Mouse (Mus musculus) ES-E14 (cell line): ENCODE data around the gene Dpy19l2. TPM values are rescaled to one million over a fixed set of nuclear protein-coding genes. Genes with fewer than 3 reads are reported as not detected.
A peak's percentile ranks its signal among the peaks of the same experiment; 100 is the strongest.

Experiments used
- DNase-seq: peaks from one replicate; pipeline ENCODE4 v3.0.0-alpha.2; 2013; ENCODE audit warnings: low read depth, low spot score
- H3K27ac ChIP-seq: 2 replicates; pipeline ENCODE4 v1.5.1; 2012; ENCODE audit warnings: low read depth, mild to moderate bottlenecking, low read length, moderate library complexity, mixed read lengths; ENCODE audit not compliant: poor library complexity, insufficient read depth, severe bottlenecking
- H3K36me3 ChIP-seq: 2 replicates; pipeline ENCODE4 v1.6.1; 2012; ENCODE audit warnings: mild to moderate bottlenecking, low read length, moderate library complexity, mixed read lengths; ENCODE audit not compliant: control insufficient read depth, poor library complexity, insufficient read depth, severe bottlenecking
- H3K4me1 ChIP-seq, 2 experiments: fragments of 150-350 bp in 1 of 2; sonication (generic) in 1 of 2; 2 replicates each; pipeline ENCODE4 v1.6.1; 2012; ENCODE audit warnings: low read length in 2 of 2, mild to moderate bottlenecking in 1 of 2, mixed read lengths in 1 of 2; ENCODE audit not compliant: control insufficient read depth in 2 of 2, insufficient read depth in 2 of 2, poor library complexity in 1 of 2
- H3K4me3 ChIP-seq, 2 experiments: fragments of 150-350 bp in 1 of 2; sonication (generic) in 1 of 2; 2 replicates each; pipeline ENCODE4 v1.5.1; 2012; ENCODE audit warnings: low read length in 2 of 2, low read depth in 1 of 2, mild to moderate bottlenecking in 1 of 2, mixed read lengths in 1 of 2; ENCODE audit not compliant: insufficient read depth in 1 of 2, poor library complexity in 1 of 2, severe bottlenecking in 1 of 2
- H3K9ac ChIP-seq: 2 replicates; pipeline ENCODE4 v1.6.1; 2012; ENCODE audit warnings: low read depth, mild to moderate bottlenecking, low read length, mixed read lengths; ENCODE audit not compliant: poor library complexity, insufficient read depth, severe bottlenecking
- H3K9me3 ChIP-seq: fragments of 150-350 bp; sonication (generic); 2 replicates; pipeline ENCODE4 v1.6.1; 2012; ENCODE audit warnings: low read depth, mild to moderate bottlenecking, low read length; ENCODE audit not compliant: control insufficient read depth, insufficient read depth
- CHD2 ChIP-seq: IDR thresholded peaks from 2 replicates; pipeline ENCODE4 v1.6.1; 2014; ENCODE audit warnings: mild to moderate bottlenecking, low read depth, low read length, inconsistent platforms
- HCFC1 ChIP-seq: IDR thresholded peaks from 2 replicates; pipeline ENCODE4 v1.6.1; 2012; ENCODE audit warnings: low read length, inconsistent platforms, borderline replicate concordance; ENCODE audit not compliant: insufficient read depth
- MAFK ChIP-seq: IDR thresholded peaks from 2 replicates; pipeline ENCODE4 v1.6.1; 2014; ENCODE audit warnings: mild to moderate bottlenecking, low read depth, low read length, inconsistent platforms; ENCODE audit not compliant: insufficient read depth
- ZC3H11A ChIP-seq: IDR thresholded peaks from 2 replicates; pipeline ENCODE4 v1.6.1; 2012; ENCODE audit warnings: low read depth, mild to moderate bottlenecking, inconsistent platforms, low read length, borderline replicate concordance
- ZNF384 ChIP-seq: IDR thresholded peaks from 2 replicates; pipeline ENCODE4 v1.6.1; 2012; ENCODE audit warnings: low read depth, low read length, inconsistent platforms
- in situ Hi-C, 2 experiments: fragments of 600-800 bp; cut with MboI; formaldehyde crosslinking; loops; one replicate each; pipeline ENCODE4 v1.15.1; 2025; ENCODE audit warnings: low sequenced_read_pairs in 2 of 2, inconsistent platforms in 1 of 2; ENCODE audit not compliant: unreplicated experiment in 2 of 2
- total RNA-seq: library from RNA; depleted of rRNA; stranded (reverse); fragments of 300-350 nt; gene quantifications from 2 replicates; pipeline ENCODE4 v1.2.3, GENCODE M21; 2012

The Dpy19l2 gene
- total RNA-seq, 1 experiment: not detected

DNA sequence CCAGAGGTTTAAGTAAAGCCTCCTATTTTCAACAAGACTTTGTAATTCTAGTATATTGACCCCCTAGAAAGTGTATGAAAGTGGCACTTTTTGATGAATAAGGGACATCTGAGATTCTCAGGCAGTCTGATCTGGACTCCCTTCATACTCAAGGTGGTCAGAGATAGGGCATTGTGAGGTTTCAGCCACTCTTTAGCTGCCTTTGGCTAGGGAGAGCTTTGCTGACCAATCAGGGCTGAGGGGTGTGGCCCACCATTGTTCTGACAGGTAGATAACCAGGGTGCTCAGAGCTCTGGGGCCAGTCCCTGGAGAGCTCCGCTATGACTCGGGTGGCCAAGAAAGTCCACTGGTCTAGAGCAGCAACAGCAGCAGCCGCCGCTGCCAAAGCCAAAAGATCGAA lies 71.2 kb downstream of the Dpy19l2 start, which contains the start of gene Cypt4:
Gene Cypt4, plus strand, starts transcription at position 301 of the 400 bp plus-strand sequence.
- no peaks in the 10 kb centered on the region for H3K9me3 ChIP-seq
- no peaks in the 10 kb centered on the region for H3K4me1 ChIP-seq
- no peak within 1 kb of the TSS for H3K4me3 ChIP-seq
- H3K9ac ChIP-seq: no peak within 1 kb of the TSS
- H3K36me3 ChIP-seq: no peaks in the 10 kb centered on the region
- DNase-seq: no peak
- TF ChIP-seq HCFC1: no peak
- no peak for TF ChIP-seq CHD2
- TF ChIP-seq ZC3H11A: no peak
- TF ChIP-seq ZNF384: no peak
- no peak for TF ChIP-seq MAFK
- no peak within 1 kb of the TSS for H3K27ac ChIP-seq
- in situ Hi-C loops: no loop called here

DNA sequence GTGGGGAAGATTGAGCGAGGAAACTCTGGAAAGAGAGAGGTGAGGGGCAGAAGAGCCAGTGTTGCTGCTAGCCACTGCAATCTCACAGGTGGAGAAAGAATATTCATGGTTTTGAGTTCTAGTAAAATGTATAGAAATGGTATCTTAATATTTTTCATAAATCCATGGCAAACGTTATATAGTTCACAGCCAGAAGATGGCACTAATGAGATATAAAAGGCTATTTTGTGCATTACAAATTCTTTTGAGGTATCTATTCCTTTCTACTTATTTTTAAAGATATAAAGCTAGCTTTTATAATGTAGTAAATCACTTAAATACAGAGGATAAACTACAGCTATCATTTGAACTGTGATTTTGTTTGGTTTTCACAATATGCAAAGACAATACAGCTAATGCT lies 157.9 kb downstream of the Dpy19l2 start:
- no peaks in the 10 kb centered on the region for H3K36me3 ChIP-seq
- no peak overlapping the region for H3K27ac ChIP-seq
- TF ChIP-seq ZC3H11A (no peak), HCFC1 (no peak), MAFK (no peak), CHD2 (no peak), ZNF384 (no peak)
- no peak for DNase-seq
- no peak overlapping the region for H3K4me3 ChIP-seq
- no peak overlapping the region for H3K9ac ChIP-seq
- in situ Hi-C loops: no loop called here
- H3K4me1 ChIP-seq: no peaks in the 10 kb centered on the region
- H3K9me3 ChIP-seq: no peaks in the 10 kb centered on the region

DNA sequence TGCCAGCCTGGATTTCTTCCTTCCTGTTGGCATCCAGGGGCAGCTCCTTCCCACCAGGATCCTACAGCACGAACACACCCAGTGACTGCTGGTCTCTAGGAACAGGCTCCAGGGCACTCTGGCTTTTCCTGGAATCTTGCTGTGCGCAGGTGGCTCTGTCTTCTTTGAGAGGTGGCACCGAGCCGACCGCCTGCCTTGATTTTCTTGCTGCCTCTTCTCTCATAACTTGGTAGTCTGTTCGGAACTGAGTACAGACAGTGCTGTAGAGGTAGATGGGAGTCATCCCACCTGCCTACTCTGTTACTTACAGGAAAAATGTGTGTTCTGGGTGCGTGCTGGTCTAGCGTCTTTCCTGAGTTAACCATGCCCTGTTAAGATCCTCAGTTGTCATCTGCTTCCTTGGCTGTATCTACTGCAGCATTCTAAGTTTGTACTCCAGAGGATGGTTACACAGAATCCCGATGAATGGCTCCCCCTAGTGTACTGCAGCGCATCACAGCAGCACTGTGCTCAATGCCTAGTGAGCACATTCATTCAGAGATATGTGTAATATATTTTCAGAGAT lies 179.4 kb downstream of the Dpy19l2 start:
- Histone ChIP-seq H3K9ac (no peak overlapping the region), H3K4me1 (no peaks in the 10 kb centered on the region; a peak in 1 of 4 replicates), H3K4me3 (no peak overlapping the region), H3K36me3 (no peaks in the 10 kb centered on the region), H3K9me3 (no peaks in the 10 kb centered on the region), H3K27ac (no peak overlapping the region)
- DNase-seq: no peak
- in situ Hi-C loops: loop anchor here (10.0 to 25.0 kb wide), 2 partner anchors 379 to 392 kb away; no protein-coding TSS in a partner anchor
- TF ChIP-seq ZC3H11A (peak; percentile 63), ZNF384 (no peak), HCFC1 (no peak), CHD2 (no peak), MAFK (no peak)

DNA sequence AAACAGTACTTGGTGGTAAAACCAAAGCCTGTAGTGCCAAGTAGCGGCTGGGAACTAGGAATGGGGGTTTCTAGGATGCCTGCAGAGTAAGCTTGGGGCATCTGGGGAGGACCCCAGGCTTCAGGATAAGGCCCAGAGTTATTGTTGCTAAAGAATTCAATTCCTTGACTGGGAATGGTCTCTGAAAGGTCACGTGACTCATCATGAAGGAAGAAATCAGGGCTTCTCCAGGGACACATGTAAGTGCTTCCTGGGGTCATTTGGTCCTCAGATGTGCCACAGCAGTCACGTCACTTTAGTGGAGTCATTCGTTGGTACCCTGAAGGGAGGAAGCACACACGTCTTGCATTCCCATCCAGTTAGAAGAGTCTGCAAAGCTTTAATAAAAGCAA lies 182.0 kb downstream of the Dpy19l2 start:
- H3K4me1 ChIP-seq: no peaks in the 10 kb centered on the region; a peak in 1 of 4 replicates
- H3K9ac ChIP-seq: no peak overlapping the region
- DNase-seq: no peak
- TF ChIP-seq ZC3H11A (no peak), ZNF384 (no peak), CHD2 (no peak), HCFC1 (no peak), MAFK (no peak)
- no peak overlapping the region for H3K4me3 ChIP-seq
- no peaks in the 10 kb centered on the region for H3K36me3 ChIP-seq
- H3K27ac ChIP-seq: no peak overlapping the region
- in situ Hi-C loops: loop anchor here (10.0 to 25.0 kb wide), 2 partner anchors 377 to 389 kb away; no protein-coding TSS in a partner anchor
- no peaks in the 10 kb centered on the region for H3K9me3 ChIP-seq
